Mouse (Mus musculus): ENCODE data around the gene Lamc2. TPM values are rescaled to one million over a fixed set of nuclear protein-coding genes. Genes with fewer than 3 reads are reported as not detected.

The Lamc2 gene
- total RNA-seq, 2 experiments from 2014 or later: not detected

Other genes starting within 250 kb of the Lamc2 start
- gene Nmnat2, start 231.5 kb downstream of the Lamc2 start, total RNA-seq (2015; ENCODE audit: low replicate concordance): not detected in 2 replicates
- 0.14 TPM in 1 of 2 replicates, not detected in the other for gene Nmnat2, start 231.5 kb downstream of the Lamc2 start, total RNA-seq (2017; ENCODE audit: low replicate concordance)
- 0.63 TPM in 1 of 2 replicates, not detected in the other for gene Lamc1, start 146.3 kb upstream of the Lamc2 start, total RNA-seq (2015; ENCODE audit: low replicate concordance)
- gene Lamc1, start 146.3 kb upstream of the Lamc2 start, total RNA-seq (2017; ENCODE audit: low replicate concordance): 0.34 TPM in 1 of 2 replicates, not detected in the other
- 0.77 TPM in 1 of 2 replicates, not detected in the other for gene Shcbp1l, start 238.7 kb upstream of the Lamc2 start, total RNA-seq (2015; ENCODE audit: low replicate concordance)
- gene Shcbp1l, start 238.7 kb upstream of the Lamc2 start, total RNA-seq (2017; ENCODE audit: low replicate concordance): 0.26 and 1.4 TPM in 2 replicates

Measured in erythroblast, adult 5-6 weeks (primary cell).